In genomic region chr3:100488251-100489132, GRCm38 (mm10) we compare ENCODE assay signal across 8 mouse cellular contexts. TPM values are rescaled to one million over a fixed set of nuclear protein-coding genes. Genes with fewer than 3 reads are reported as not detected.
DNase-seq lines count a peak whose midpoint lies in the region; ATAC-seq and TF ChIP-seq lines count a peak whose summit lies in the region.

No protein-coding gene starts in this region.

- H3K4me1 ChIP-seq in embryonic facial prominence, embryonic 15.5 days = peaks cover 12% of the 10 kb centered on the region
- H3K4me1 ChIP-seq in heart, embryonic 10.5 days = peaks cover 19% of the 10 kb centered on the region
- peaks cover 39 to 42% of the 10 kb centered on the region in 2 experiments for H3K4me1 ChIP-seq in liver, embryonic 14.5 days (replicated peaks; ENCODE audit: control insufficient read depth in 2 of 2, insufficient read depth in 2 of 2, low read length in 1 of 2)
- 0 out of 2 replicates have a peak, but pooled peaks cover 3% of the 10 kb centered on the region for H3K4me1 ChIP-seq in stomach, postnatal 0 days (replicated peaks; ENCODE audit: control insufficient read depth, insufficient read depth)

- H3K36me3 ChIP-seq in embryonic facial prominence, embryonic 15.5 days = no peaks in the 10 kb centered on the region
- H3K36me3 ChIP-seq in heart, embryonic 10.5 days = no peaks in the 10 kb centered on the region
- no peaks in the 10 kb centered on the region for H3K36me3 ChIP-seq in liver, embryonic 14.5 days (replicated peaks; ENCODE audit: control insufficient read depth, insufficient read depth, low read depth)
- H3K36me3 ChIP-seq in stomach, postnatal 0 days (ENCODE audit: control insufficient read depth, insufficient read depth, low read length) = no peaks in the 10 kb centered on the region

- TF ChIP-seq CTCF in liver, embryonic 14.5 days (IDR thresholded peaks at IDR 0.05; ENCODE audit: low read depth) = peak; percentile 42
- TF ChIP-seq CTCF in stomach, postnatal 0 days (IDR thresholded peaks at IDR 0.05; ENCODE audit: low read depth) = no peak

- no peaks in the 10 kb centered on the region for H3K9me3 ChIP-seq in embryonic facial prominence, embryonic 15.5 days (replicated peaks)
- no peaks in the 10 kb centered on the region for H3K9me3 ChIP-seq in heart, embryonic 10.5 days
- H3K9me3 ChIP-seq in liver, embryonic 14.5 days (ENCODE audit: control insufficient read depth, low read length) = no peaks in the 10 kb centered on the region
- H3K9me3 ChIP-seq in stomach, postnatal 0 days (ENCODE audit: control insufficient read depth, low read length) = no peaks in the 10 kb centered on the region

- peaks cover 38% of the 10 kb centered on the region for H3K27me3 ChIP-seq in embryonic facial prominence, embryonic 15.5 days
- H3K27me3 ChIP-seq in heart, embryonic 10.5 days (ENCODE audit: insufficient read depth, poor library complexity, severe bottlenecking) = peaks cover 42% of the 10 kb centered on the region
- no peaks in the 10 kb centered on the region for H3K27me3 ChIP-seq in liver, embryonic 14.5 days (ENCODE audit: control insufficient read depth, insufficient read depth, low read length)
- H3K27me3 ChIP-seq in stomach, postnatal 0 days (ENCODE audit: control insufficient read depth, insufficient read depth, low read length) = no peaks in the 10 kb centered on the region

- DNase-seq in B cell, adult 2 months = peak; percentile 67 to 72
- DNase-seq in adrenal gland, postnatal 10 days = peak; percentile 89
- peak; percentile 81 for DNase-seq in heart, embryonic 10.5 days (ENCODE audit: low spot score)
- DNase-seq in kidney, adult 9 months = peak; percentile 69
- DNase-seq in liver, embryonic 14.5 days (ENCODE audit: low read depth in 3 of 3, low spot score in 3 of 3) = peak in 2 of 3 experiments; percentile 59 to 60
- peak; percentile 68 for DNase-seq in neural tube, embryonic 10.5 days (ENCODE audit: extremely low spot score, low spot score)
- DNase-seq in stomach, postnatal 0 days (ENCODE audit: low spot score) = peak; percentile 53

- WGBS in embryonic facial prominence, embryonic 15.5 days = under 1% methylated on average over 62 of the region's 66 CpGs
- WGBS in heart, embryonic 10.5 days = 1% methylated on average over 65 of the region's 66 CpGs
- under 1% methylated on average over 63 of the region's 66 CpGs for WGBS in liver, embryonic 14.5 days (ENCODE audit: insufficient replicate concordance)
- WGBS in stomach, postnatal 0 days = under 1% methylated on average over 65 of the region's 66 CpGs

- TF ChIP-seq EP300 in liver, embryonic 14.5 days (IDR thresholded peaks at IDR 0.05; ENCODE audit: low read depth) = no peak
- no peak for TF ChIP-seq EP300 in stomach, postnatal 0 days (optimal IDR thresholded peaks at IDR 0.05)

- peak; percentile 22; the same call in 1 of the 2 replicates for ATAC-seq in embryonic facial prominence, embryonic 15.5 days (ENCODE audit: insufficient number of reproducible peaks, low FRiP score, low TSS enrichment, low read depth)
- peak; percentile 37 for ATAC-seq in liver, embryonic 14.5 days (ENCODE audit: insufficient read depth)
- ATAC-seq in stomach, postnatal 0 days (ENCODE audit: low FRiP score, low TSS enrichment) = peak; percentile 9; the same call in 1 of the 2 replicates

- H3K4me2 ChIP-seq in embryonic facial prominence, embryonic 15.5 days (replicated peaks) = peak overlapping the region; percentile 93
- peak overlapping the region; percentile 72 for H3K4me2 ChIP-seq in liver, embryonic 14.5 days (ENCODE audit: low read depth)
- peak overlapping the region; percentile 95 for H3K4me2 ChIP-seq in stomach, postnatal 0 days (replicated peaks; ENCODE audit: low read depth)

- H3K27ac ChIP-seq in embryonic facial prominence, embryonic 15.5 days (replicated peaks) = no peak overlapping the region; the same call in 1 of the 2 replicates
- peak overlapping the region; percentile 81 for H3K27ac ChIP-seq in heart, embryonic 10.5 days
- peak overlapping the region; percentile 95 for H3K27ac ChIP-seq in liver, embryonic 14.5 days
- H3K27ac ChIP-seq in stomach, postnatal 0 days (replicated peaks) = peak overlapping the region; percentile 49

- H3K9ac ChIP-seq in embryonic facial prominence, embryonic 15.5 days = peak overlapping the region; percentile 34; the same call in 1 of the 2 replicates
- H3K9ac ChIP-seq in liver, embryonic 14.5 days (replicated peaks) = peak overlapping the region; percentile 98
- peak overlapping the region; percentile 58 for H3K9ac ChIP-seq in stomach, postnatal 0 days (ENCODE audit: low read length)

- peak overlapping the region; percentile 66 for H3K4me3 ChIP-seq in embryonic facial prominence, embryonic 15.5 days (replicated peaks)
- peak overlapping the region; percentile 76 for H3K4me3 ChIP-seq in heart, embryonic 10.5 days
- peak overlapping the region; percentile 95 for H3K4me3 ChIP-seq in liver, embryonic 14.5 days (ENCODE audit: insufficient read depth in 1 of 2, low read depth in 2 of 2, low read length in 2 of 2)
- H3K4me3 ChIP-seq in stomach, postnatal 0 days (ENCODE audit: low read depth, low read length) = peak overlapping the region; percentile 68

RNA-seq across cellular contexts. Expression of gene Tent5c, which starts 0.6 kb away (rescaled TPM):
- 10 to 100 TPM; 18.1 to 23.5 TPM for total RNA-seq in adrenal gland, postnatal 10 days (2021)
- polyA plus RNA-seq in embryonic facial prominence, embryonic 15.5 days (2015; fragmentation: Nextera tagmentation; extraction: Ambion mirVana) = 6.3 and 7.7 TPM in 2 replicates
- polyA plus RNA-seq in heart, embryonic 10.5 days (2016; fragmentation: Nextera tagmentation; extraction: Ambion mirVana) = 4.1 and 5.0 TPM in 2 replicates
- 43.2 and 44.1 TPM in 2 replicates for polyA plus RNA-seq in liver, embryonic 14.5 days (2012; rRNA removed)
- polyA plus RNA-seq in liver, embryonic 14.5 days (2014; fragmentation: Nextera tagmentation; extraction: Ambion mirVana) = 73.8 and 75.0 TPM in 2 replicates
- 2.5 and 2.8 TPM in 2 replicates for polyA plus RNA-seq in stomach, postnatal 0 days (2015; fragmentation: Nextera tagmentation; extraction: Ambion mirVana)

Comparison
In these comparisons a context has a peak if more than half of its experiments do, and no peak if none do; other contexts are left out.
1. H3K9ac ChIP-seq: peak in every context shown above with its lines; median percentile 98 in liver, embryonic 14.5 days; 58 in stomach, postnatal 0 days; 34 in embryonic facial prominence, embryonic 15.5 days.